Mouse (Mus musculus) heart, adult 8-10 months (tissue): Measurements from ENCODE around the gene 1700023F06Rik. TPM values are rescaled to one million over a fixed set of nuclear protein-coding genes. Genes with fewer than 3 reads are reported as not detected.
A peak's percentile ranks its signal among the peaks of the same experiment; 100 is the strongest.

Experiments
- DNase-seq: peaks from one replicate; pipeline ENCODE4 v3.0.0; 2022; ENCODE audit warnings: low spot score
- total RNA-seq, 4 experiments: library from RNA; stranded (reverse); gene quantifications; 2 replicates each; pipeline ENCODE4 v1.2.4; 2022

Gene 1700023F06Rik
- total RNA-seq: not detected

GRCm38 (mm10) chr11:103208458-103208857 lies at the start of gene 1700023F06Rik:
Gene 1700023F06Rik, minus strand, starts transcription at chr11:103208558.
- DNase-seq: no peak

DNA sequence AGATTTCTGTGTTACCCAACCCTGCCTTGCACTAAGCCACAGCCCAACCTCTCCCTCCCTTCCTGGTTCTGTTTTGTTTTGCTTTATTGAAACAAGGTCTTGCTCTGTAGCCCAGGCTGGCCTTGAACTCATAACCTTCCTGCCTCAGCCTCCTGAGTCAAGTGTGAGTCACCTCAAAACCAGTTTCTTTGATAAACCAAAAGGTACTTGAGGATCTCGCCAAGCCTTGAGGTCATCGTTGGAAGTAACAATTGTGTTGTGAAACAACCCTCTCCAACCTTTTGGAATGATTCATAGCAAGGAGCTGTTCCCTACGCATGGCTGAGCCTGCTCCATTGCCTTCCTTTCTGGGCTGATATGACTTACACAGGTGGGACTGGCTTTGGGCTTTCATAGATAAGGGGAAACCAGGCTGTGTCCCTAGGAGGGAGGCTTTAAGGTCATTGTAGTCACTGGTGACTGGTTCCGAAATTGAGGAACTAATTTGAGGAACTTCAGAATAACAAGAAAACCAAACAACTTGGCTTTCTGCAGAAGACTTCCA lies 49.7 kb upstream of the 1700023F06Rik start:
- no peak for DNase-seq

DNA sequence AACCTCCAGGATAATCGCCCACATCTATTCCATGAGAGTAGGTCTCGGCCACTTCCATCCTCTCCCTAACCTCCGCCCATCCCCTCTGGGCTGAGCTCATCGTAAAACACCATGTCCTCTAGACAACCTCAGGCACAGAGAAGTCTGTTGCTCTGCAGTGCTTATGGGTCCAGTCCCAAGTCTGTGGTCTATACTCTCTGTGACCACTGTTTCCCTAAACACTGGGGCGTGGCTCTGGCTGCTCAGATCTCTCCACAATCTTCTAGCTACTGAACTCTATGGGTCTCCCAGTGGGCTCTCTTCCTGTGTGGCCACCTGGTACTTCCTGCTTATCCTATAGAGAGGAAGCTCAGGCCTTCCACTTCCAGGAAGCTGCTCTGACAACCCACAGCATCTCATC lies 45.2 kb upstream of the 1700023F06Rik start:
- DNase-seq: no peak

DNA sequence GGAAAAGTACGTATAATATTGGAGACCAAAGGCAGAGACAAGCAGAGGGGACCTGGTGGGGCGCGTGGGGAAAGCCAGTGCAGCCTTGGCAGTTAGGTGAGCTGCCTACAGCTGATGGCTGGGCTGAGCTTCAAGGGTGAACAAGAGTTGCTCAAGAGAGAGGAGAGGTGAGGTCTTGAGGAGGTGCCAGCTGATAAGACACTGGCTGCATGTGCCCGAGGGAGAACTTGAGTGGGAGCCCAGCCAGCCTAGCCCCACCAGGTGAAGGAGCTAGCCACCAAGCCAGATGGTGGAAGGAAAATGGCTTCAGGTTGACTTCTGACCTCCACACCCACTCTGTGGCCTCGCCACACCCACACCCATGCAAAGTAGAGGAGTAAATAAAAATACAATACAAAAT lies 44.0 kb upstream of the 1700023F06Rik start:
- no peak for DNase-seq

DNA sequence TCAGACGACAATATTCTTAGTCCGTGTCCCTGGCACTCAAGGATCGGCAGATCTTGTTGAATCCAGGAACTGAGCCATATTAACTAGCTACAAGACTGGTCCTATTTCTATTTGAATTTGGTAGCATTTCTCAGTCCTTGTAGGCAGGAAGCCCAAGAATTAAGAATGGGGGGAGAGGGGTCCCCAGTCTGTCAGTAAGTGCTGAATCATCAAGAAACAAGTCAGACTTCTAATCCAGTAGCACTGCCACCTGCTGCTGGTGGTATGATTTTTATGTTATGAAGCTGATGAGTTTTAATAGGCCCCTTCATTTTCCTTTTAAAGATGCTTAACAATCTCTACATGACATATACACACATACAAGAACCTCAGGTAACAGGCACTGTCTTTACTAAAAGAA lies 42.0 kb upstream of the 1700023F06Rik start:
- no peak for DNase-seq

DNA sequence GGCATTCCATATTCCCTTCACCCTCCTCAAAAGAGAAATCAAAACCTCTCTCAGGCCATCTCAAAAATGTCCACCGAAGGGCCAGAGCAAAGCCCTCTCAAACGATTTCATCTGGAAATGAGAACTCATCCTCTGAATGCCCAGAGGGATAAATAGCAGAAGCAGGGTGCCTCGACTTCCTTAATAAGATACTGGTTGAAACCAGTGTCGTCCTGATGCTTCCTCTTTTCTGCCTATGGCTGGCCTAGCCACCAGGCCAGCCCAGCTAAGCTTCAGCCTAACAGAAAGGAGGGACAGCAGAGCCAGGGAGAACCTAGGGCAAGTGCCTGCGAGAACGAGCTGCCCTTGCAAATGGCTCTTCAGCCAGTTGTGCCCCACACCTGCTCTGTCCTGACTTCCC lies 41.2 kb upstream of the 1700023F06Rik start:
- DNase-seq: no peak

DNA sequence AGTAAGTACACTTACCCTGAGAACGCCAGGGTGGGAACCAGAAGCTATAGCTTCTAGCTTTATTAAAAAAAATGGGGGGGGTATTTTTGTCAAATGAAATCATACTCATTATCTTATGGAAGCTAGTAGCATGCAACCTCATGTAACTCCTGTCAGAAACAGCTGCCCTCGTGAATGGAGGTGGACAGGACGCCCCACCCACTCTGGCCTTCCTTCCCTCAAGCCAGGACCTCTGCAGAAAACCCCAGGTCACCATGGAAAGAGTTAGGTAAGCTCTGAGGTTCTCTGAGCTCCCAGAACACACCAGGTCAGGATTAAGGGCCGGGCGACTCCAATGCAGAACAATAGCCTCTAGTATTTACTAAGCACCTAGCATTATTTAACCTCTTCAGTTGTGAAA lies 40.5 kb upstream of the 1700023F06Rik start:
- no peak for DNase-seq

GRCm38 (mm10) chr11:103247504-103248177 lies 39.3 kb upstream of the 1700023F06Rik start:
- peak; percentile 82 for DNase-seq

GRCm38 (mm10) chr11:103246731-103247290 lies 38.5 kb upstream of the 1700023F06Rik start:
- DNase-seq: no peak

GRCm38 (mm10) chr11:103246081-103246730 lies 37.8 kb upstream of the 1700023F06Rik start:
- DNase-seq: peak; percentile 55

GRCm38 (mm10) chr11:103244856-103245255 lies 36.5 kb upstream of the 1700023F06Rik start:
- DNase-seq: no peak

- DNase-seq: no peak
Observed at GRCm38 (mm10) chr11:103240740-103241139, 32.4 kb upstream of the 1700023F06Rik start.

DNA sequence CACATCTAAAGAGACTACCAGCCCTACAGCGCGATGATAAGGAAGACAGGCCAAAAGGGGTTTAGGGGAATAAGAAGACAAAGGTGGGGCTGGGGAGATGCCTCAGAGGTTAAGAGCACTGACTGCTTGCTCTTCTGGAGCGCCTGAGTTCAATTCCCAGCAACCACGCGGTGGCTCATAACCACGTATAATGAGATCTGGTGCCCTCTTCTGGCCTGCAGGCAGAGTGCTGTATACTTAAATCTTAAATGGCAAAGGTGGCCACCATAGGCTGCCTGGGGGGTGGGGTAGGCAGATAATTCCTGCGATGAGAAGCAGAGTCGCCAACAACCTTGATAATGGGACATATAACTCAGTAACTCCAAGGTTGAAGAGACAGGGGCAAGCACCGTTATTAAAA lies 29.4 kb upstream of the 1700023F06Rik start:
- DNase-seq: no peak

- DNase-seq: no peak
Observed at GRCm38 (mm10) chr11:103236903-103237302, 28.5 kb upstream of the 1700023F06Rik start.

DNA sequence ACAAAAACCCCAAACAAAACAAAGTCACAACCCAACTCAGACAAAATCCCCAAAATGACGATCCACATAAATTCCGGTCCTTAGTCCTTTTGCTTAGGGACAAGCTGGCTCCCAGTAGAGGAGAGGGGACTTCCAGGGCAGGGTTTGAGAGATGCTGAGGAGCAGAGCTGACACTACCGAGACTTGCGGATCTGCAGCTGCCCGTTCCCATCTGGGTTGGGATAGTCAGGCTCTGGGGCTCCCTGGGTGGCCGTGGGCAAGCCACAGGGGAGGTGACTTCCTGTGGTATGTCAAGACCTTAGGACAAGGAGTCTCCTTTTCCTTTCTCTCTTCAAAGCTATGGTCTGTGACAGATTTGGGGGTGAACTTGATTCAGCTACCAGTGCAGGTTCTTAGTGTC lies 28.1 kb upstream of the 1700023F06Rik start:
- DNase-seq: no peak

DNA sequence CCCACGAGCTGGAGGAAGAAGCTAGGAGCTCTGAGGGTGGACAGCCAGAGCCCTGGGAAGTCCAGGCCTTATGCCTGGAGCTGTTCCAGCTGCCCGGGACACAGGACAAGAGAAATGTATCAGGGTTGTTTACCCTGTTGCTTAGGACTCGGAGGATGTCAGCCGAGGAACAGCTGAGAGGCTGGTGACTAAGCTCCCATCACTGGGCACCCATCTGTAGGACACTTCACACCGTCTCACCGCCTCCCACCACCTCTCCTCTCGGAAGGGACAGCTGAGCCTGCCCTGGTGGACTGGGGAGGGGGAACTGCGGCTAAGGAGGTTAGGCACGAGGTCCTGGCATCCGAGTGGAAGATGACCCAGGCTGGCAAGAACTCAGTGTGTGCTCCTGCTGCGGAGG lies 27.3 kb upstream of the 1700023F06Rik start:
- DNase-seq: no peak

- DNase-seq: no peak
Observed at GRCm38 (mm10) chr11:103234447-103234846, 26.1 kb upstream of the 1700023F06Rik start.

GRCm38 (mm10) chr11:103232966-103233365 lies 24.6 kb upstream of the 1700023F06Rik start:
- DNase-seq: peak; percentile 85

DNA sequence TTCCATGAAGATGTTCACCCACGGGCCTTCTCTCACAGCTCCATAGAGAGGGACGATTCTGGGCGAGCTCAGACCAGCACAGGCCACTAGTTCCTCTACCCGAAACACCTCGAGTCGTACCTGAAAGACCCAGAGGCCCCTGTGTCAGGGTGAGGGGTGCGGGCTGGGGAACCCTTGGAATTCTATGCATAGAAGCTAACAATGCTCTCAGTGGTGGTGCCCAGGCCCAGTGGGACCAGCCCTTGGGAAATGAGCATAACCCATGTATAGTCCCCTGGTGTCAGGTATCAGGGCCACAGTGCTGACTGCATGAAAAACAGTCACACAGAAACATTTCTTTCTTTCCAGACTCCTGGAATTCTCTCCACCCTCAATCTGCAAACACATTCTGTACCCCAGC lies 23.0 kb upstream of the 1700023F06Rik start:
- DNase-seq: no peak

DNA sequence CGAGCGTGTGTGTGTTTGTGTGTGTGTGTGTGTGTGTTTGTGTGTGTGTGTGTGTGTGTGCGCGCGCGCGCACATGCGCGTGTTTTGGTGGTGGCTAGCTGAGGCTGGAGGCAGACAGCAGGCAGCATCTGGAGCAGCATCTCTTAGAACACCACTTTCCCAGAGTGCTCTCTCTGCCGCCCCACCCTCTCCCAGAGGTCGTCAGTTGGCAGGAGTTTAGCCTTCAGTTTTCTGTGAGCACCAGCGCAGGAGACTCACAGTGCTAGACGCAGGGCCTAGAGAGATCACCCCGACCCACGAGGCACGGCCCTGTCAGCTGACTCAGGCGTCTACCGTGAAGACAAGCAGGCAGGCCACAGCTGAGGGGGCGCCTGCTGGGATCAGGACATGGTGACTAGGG lies 22.3 kb upstream of the 1700023F06Rik start:
- DNase-seq: no peak

DNA sequence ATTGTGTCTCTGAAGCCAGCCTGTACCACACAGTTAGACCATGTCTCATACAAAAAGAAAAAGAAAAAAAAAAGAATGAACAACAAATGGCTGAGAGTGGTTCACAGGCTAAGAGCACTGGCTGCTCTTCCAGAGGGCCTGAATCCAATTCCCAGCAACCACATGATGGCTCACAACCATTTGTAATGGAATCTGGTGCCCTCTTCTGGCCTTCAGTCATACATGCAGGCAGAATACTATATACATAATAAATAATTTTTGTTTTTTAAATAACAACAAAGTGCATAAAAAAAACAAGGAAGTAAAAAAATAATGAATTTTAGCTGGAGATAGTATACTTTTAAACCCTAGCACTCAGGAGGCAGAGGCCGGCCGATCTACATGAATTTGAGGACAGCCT lies 21.2 kb upstream of the 1700023F06Rik start:
- no peak for DNase-seq

- peak; percentile 61 for DNase-seq
Observed at GRCm38 (mm10) chr11:103223951-103224456, 15.6 kb upstream of the 1700023F06Rik start.

GRCm38 (mm10) chr11:103223444-103223843 lies 15.1 kb upstream of the 1700023F06Rik start:
- peak; percentile 76 for DNase-seq
